Mouse (Mus musculus) kidney, postnatal 0 days (tissue): Measurements from ENCODE around the gene Abcc4. TPM values are rescaled to one million over a fixed set of nuclear protein-coding genes. Genes with fewer than 3 reads are reported as not detected.

Experiments
- ATAC-seq: fragments of 200-750 bp; cut with Nextera tagmentation; replicated peaks from 2 replicates; pipeline ENCODE4 v1.8.0; 2017; ENCODE audit warnings: low read depth, moderate number of reproducible peaks, moderate TSS enrichment, moderate library complexity; ENCODE audit not compliant: low FRiP score
- DNase-seq: peaks from one replicate; pipeline ENCODE4 v3.0.0-alpha.2; 2016; ENCODE audit warnings: low spot score
- H3K27ac ChIP-seq: fragments of 300-500 bp; sonication (generic); 2 replicates; pipeline ENCODE4 v1.5.1; 2014; ENCODE audit warnings: mild to moderate bottlenecking
- H3K27me3 ChIP-seq: fragments of 300-500 bp; sonication (generic); 2 replicates; pipeline ENCODE4 v1.6.1; 2014; ENCODE audit warnings: low read length, mixed read lengths; ENCODE audit not compliant: insufficient read depth
- H3K36me3 ChIP-seq: fragments of 300-500 bp; sonication (generic); 2 replicates; pipeline ENCODE4 v1.6.1; 2014; ENCODE audit warnings: low read length, mixed read lengths; ENCODE audit not compliant: insufficient read depth
- H3K4me1 ChIP-seq: fragments of 300-500 bp; sonication (generic); replicated peaks from 2 replicates; pipeline ENCODE4 v1.6.1; 2014; ENCODE audit warnings: antibody characterized with exemption, low read length, mixed read lengths; ENCODE audit not compliant: insufficient read depth
- H3K4me2 ChIP-seq: fragments of 300-500 bp; sonication (generic); 2 replicates; pipeline ENCODE4 v1.6.1; 2014; ENCODE audit warnings: mild to moderate bottlenecking, low read length, moderate library complexity, mixed read lengths
- H3K4me3 ChIP-seq: fragments of 300-500 bp; sonication (generic); replicated peaks from 2 replicates; pipeline ENCODE4 v1.5.1; 2014; ENCODE audit warnings: low read depth, low read length
- H3K9ac ChIP-seq: fragments of 300-500 bp; sonication (generic); 2 replicates; pipeline ENCODE4 v1.6.1; 2014; ENCODE audit warnings: low read depth, low read length
- H3K9me3 ChIP-seq: fragments of 300-500 bp; sonication (generic); replicated peaks from 2 replicates; pipeline ENCODE4 v1.6.1; 2016; ENCODE audit warnings: low read length, inconsistent platforms, mixed read lengths
- CTCF ChIP-seq: IDR thresholded peaks from 2 replicates; pipeline ENCODE4 v1.5.1; 2016; ENCODE audit warnings: antibody characterized with exemption, low read depth, mild to moderate bottlenecking, moderate library complexity
- WGBS: fragments of 180-500 bp; shearing (Covaris S2); extraction: QIAGEN DNeasy Blood & Tissue Kit; methylation state at CpG from one replicate; pipeline ENCODE4 v1.1.7; 2014; 5-methylcytosine and 5-hydroxymethylcytosine counted together
- polyA plus RNA-seq: library from polyadenylated mRNA; unstranded; fragments of >200 nt; fragmentation: Nextera tagmentation; extraction: Ambion mirVana; gene quantifications from 2 replicates; pipeline ENCODE4 v1.2.1, GENCODE M21; 2015

The Abcc4 gene
- polyA plus RNA-seq, 1 experiment from 2014 or later, result 6.9 TPM

DNA sequence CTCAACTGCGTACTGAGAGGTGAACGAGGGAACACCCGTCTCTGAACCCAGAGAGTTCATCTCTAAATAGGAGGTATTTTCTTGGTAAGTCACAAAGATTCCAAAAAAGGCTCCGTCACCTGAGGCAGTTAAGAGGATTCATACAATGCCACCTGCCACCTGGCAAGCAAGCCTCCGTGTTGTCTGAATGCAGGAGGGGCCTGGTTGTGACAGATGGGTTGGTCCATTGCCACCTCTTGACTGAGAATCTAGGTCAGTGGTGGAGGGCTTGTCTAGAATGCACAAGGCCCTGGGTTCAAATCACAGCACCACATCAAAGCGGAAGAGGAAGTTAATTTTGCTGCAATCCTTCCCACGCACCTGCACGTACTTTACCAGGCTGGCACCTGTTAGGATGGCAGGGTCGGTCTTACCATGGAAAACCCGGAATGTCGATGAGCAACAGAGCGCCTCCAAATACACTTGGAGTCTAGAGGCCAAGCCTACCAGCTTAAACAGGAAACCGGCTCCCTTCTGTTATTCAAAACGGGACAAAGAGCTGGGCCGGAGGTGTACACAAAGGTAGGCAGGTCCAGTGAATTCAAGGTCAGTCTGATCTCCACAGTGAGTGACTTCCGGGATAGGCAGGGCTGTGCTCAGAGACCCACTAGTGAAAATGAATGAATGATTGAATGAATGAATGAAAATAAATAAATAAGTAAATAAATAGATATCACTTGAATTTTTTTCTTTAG is 9.3 kb downstream of the Abcc4 start:
- Histone ChIP-seq H3K9ac (no peak overlapping the region), H3K27ac (no peak overlapping the region), H3K4me1 (peaks cover 18% of the 10 kb centered on the region), H3K9me3 (no peaks in the 10 kb centered on the region), H3K36me3 (no peaks in the 10 kb centered on the region), H3K4me2 (no peak overlapping the region), H3K4me3 (no peak overlapping the region), H3K27me3 (0 out of 2 replicates have a peak, but pooled peaks cover 3% of the 10 kb centered on the region)
- DNase-seq, result no peak
- ATAC-seq, result no peak
- WGBS, result 95% methylated on average over 16 of the region's 16 CpGs
- no peak for TF ChIP-seq CTCF

DNA sequence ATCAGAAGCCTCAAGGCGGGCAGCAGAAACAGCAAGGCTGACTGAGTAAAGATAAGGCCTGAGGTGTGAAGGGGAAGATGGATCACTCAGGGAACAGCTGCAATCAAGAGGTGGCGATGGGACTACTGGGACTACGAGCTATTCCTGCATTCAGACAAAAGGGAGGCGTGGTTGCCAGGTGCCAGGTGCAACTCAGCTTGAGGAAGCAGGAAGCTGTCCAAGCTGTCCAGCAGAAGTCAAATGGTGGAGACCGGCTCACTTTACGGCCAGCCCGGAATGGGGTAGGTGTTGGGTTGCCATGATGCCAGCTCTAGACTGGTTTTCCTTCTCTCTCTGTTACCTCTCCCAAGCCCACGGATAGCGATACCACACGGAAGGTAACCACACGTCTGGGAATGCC is 10.2 kb downstream of the Abcc4 start:
- H3K9me3 ChIP-seq, result no peaks in the 10 kb centered on the region
- no peak for TF ChIP-seq CTCF
- DNase-seq (no peak), ATAC-seq (no peak)
- no peaks in the 10 kb centered on the region for H3K36me3 ChIP-seq
- H3K27me3 ChIP-seq, result 0 out of 2 replicates have a peak, but pooled peaks cover 3% of the 10 kb centered on the region
- H3K4me2 ChIP-seq, result no peak overlapping the region
- H3K4me3 ChIP-seq, result no peak overlapping the region
- H3K4me1 ChIP-seq, result peaks cover 18% of the 10 kb centered on the region
- no peak overlapping the region for H3K9ac ChIP-seq
- no peak overlapping the region for H3K27ac ChIP-seq
- WGBS, result 88% methylated on average over 11 of the region's 11 CpGs

DNA sequence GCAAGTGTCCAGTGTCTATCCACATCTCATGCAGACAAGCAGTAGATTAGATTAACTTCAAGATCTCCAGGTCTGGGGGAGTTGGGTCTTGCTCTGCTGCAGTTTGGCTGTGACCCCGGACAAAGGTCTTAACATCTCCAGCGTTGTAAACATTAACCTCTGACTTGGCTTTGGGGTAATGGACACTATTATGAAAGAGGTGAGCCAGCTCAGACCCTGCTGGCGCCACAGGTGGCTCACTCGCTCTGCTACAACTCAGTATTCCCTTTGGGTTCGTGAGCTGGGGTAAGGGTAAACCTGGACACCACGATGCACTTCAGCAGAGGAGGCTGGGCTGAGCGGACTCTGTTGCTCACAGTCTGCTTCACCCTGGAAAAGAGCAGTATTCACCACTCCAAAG is 11.7 kb downstream of the Abcc4 start:
- H3K9ac ChIP-seq, result no peak overlapping the region

DNA sequence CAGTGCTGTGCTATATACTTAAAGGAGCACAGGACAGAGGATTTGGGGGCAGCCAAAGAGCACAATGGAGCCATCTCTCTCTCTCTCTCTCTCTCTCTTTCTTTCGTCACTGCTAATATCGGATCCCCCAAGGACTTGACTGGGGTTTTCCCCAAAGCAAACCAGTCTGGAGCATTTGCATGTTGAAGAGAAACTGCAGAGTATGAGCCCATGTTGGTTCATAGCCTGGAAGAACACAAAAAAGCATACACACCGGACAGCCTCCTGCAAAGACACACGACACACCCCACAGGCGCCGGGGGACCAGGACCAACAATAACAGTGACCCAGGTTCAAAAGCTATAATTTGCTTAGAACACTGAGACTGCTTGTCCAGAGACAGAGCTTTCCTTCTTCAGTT is 14.1 kb downstream of the Abcc4 start:
- no peaks in the 10 kb centered on the region for H3K9me3 ChIP-seq
- 64% methylated on average over 6 of the region's 6 CpGs for WGBS
- no peak for TF ChIP-seq CTCF
- peak overlapping the region; percentile 70 for H3K27ac ChIP-seq
- peaks cover 18% of the 10 kb centered on the region for H3K4me1 ChIP-seq
- ATAC-seq, result no peak
- no peak for DNase-seq
- no peak overlapping the region for H3K4me2 ChIP-seq
- no peak overlapping the region for H3K9ac ChIP-seq
- no peaks in the 10 kb centered on the region for H3K27me3 ChIP-seq
- no peak overlapping the region for H3K4me3 ChIP-seq
- H3K36me3 ChIP-seq, result no peaks in the 10 kb centered on the region

More for the DNA sequence above, 11.7 kb downstream of the Abcc4 start:
- no peak overlapping the region for H3K4me2 ChIP-seq
- no peak overlapping the region for H3K27ac ChIP-seq
- H3K4me1 ChIP-seq, result peaks cover 18% of the 10 kb centered on the region
- 61% methylated on average over 7 of the region's 7 CpGs for WGBS
- H3K9me3 ChIP-seq, result no peaks in the 10 kb centered on the region
- no peaks in the 10 kb centered on the region for H3K36me3 ChIP-seq
- no peak for TF ChIP-seq CTCF
- ATAC-seq (no peak), DNase-seq (no peak)
- H3K27me3 ChIP-seq, result 0 out of 2 replicates have a peak, but pooled peaks cover 3% of the 10 kb centered on the region
- H3K4me3 ChIP-seq, result no peak overlapping the region

DNA sequence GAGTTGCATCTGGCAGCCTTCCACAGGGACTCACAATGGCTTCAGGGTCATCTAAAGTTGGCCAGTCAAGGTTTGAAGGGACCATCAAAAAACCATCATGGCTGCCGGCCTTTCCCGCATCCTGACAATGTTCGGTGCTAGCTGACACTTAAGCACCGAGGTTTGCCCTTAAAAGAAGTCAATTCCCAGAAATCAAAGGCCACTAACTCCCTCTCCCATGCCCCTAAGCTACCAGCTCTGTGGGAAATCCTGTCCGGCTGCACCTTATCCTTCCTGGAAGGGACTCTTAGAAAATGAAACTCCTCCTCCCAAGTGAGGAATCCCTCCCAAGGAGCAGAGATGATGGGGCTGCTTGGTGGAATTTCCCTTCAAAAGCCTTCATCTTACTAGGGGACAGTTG is 14.6 kb downstream of the Abcc4 start:
- Histone ChIP-seq H3K4me2 (no peak overlapping the region), H3K9me3 (no peaks in the 10 kb centered on the region), H3K36me3 (no peaks in the 10 kb centered on the region), H3K4me1 (peaks cover 18% of the 10 kb centered on the region), H3K9ac (no peak overlapping the region), H3K27ac (peak overlapping the region; percentile 70), H3K4me3 (no peak overlapping the region), H3K27me3 (no peaks in the 10 kb centered on the region)
- DNase-seq (no peak), ATAC-seq (no peak)
- TF ChIP-seq CTCF, result no peak
- WGBS, result 71% methylated on average over 5 of the region's 5 CpGs

DNA sequence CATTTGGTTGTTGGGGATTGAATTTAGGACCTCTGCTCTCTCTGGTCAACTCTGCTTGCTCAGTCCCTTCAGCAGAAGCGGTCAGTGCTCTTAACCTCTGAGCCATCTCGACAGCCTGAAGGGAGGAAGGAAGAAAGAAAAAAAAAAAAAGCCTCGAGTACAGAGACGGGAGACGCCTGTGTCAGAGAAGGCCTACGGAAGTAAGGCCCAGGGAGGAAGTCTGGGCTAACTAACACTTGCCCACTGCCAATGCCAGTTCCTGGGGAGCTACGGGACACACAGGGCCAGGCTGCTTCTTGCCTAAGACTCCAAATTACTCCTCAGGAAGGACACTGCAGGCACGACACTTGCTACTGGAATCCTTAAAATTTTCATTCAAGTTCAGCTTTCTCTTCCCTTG is 15.1 kb downstream of the Abcc4 start:
- Histone ChIP-seq H3K27ac (peak overlapping the region; percentile 70), H3K4me3 (no peak overlapping the region), H3K9ac (no peak overlapping the region), H3K27me3 (no peaks in the 10 kb centered on the region), H3K4me1 (peaks cover 22% of the 10 kb centered on the region), H3K4me2 (no peak overlapping the region), H3K9me3 (no peaks in the 10 kb centered on the region), H3K36me3 (no peaks in the 10 kb centered on the region)
- ATAC-seq (no peak), DNase-seq (no peak)
- 35% methylated on average over 8 of the region's 8 CpGs for WGBS
- no peak for TF ChIP-seq CTCF
